Mouse (Mus musculus): ENCODE data around the gene Sfi1.
"Not testable (repeated sequence)": the region's sequence is repeated elsewhere in the genome, so short reads cannot be mapped to it uniquely, and the experiment has no call there.

Gene Sfi1

GRCm38 (mm10) chr11:3193363-3193762 is at the start of gene Sfi1:
Gene Sfi1 (minus strand): TSS chr11:3193463.
- in situ Hi-C loops (cut with MseI, MboI), result no loop called here

- in situ Hi-C loops (cut with MseI, MboI), result no loop called here
Measured at GRCm38 (mm10) chr11:3242395-3242794, 49.1 kb upstream of the Sfi1 start.

GRCm38 (mm10) chr11:3235277-3235676 is 42.0 kb upstream of the Sfi1 start:
- in situ Hi-C loops (cut with MseI, MboI), result no loop called here

GRCm38 (mm10) chr11:3233704-3234103 is 40.4 kb upstream of the Sfi1 start:
- in situ Hi-C loops (cut with MseI, MboI), result no loop called here

GRCm38 (mm10) chr11:3232248-3232647 is 39.0 kb upstream of the Sfi1 start:
- in situ Hi-C loops (cut with MseI, MboI), result no loop called here

- in situ Hi-C loops (cut with MseI, MboI), result no loop called here
Measured at GRCm38 (mm10) chr11:3227113-3227512, 33.9 kb upstream of the Sfi1 start.

GRCm38 (mm10) chr11:3223105-3223504 is 29.8 kb upstream of the Sfi1 start:
- in situ Hi-C loops (cut with MseI, MboI), result no loop called here

GRCm38 (mm10) chr11:3212526-3212925 is 19.3 kb upstream of the Sfi1 start:
- in situ Hi-C loops (cut with MseI, MboI), result no loop called here

- in situ Hi-C loops (cut with MseI, MboI), result no loop called here
Measured at GRCm38 (mm10) chr11:3206783-3207182, 13.5 kb upstream of the Sfi1 start.

- in situ Hi-C loops (cut with MseI, MboI), result no loop called here
Measured at GRCm38 (mm10) chr11:3205207-3205606, 11.9 kb upstream of the Sfi1 start.

GRCm38 (mm10) chr11:3203771-3204170 is 10.5 kb upstream of the Sfi1 start:
- in situ Hi-C loops (cut with MseI, MboI), result no loop called here

GRCm38 (mm10) chr11:3202781-3203441 is 9.6 kb upstream of the Sfi1 start:
- in situ Hi-C loops (cut with MseI, MboI), result no loop called here

GRCm38 (mm10) chr11:3202231-3202701 is 9.0 kb upstream of the Sfi1 start, which contains the start of gene Eif4enif1:
Gene Eif4enif1 (plus strand): TSS chr11:3202392.
- in situ Hi-C loops (cut with MseI, MboI), result no loop called here

GRCm38 (mm10) chr11:3201326-3202230 is 8.3 kb upstream of the Sfi1 start:
- in situ Hi-C loops (cut with MseI, MboI), result no loop called here

- in situ Hi-C loops (cut with MseI, MboI), result not testable (repeated sequence)
Measured at GRCm38 (mm10) chr11:3200636-3201035, 7.4 kb upstream of the Sfi1 start.

- in situ Hi-C loops (cut with MseI, MboI), result not testable (repeated sequence)
Measured at GRCm38 (mm10) chr11:3182707-3183106, 10.6 kb downstream of the Sfi1 start.

- in situ Hi-C loops (cut with MseI, MboI), result not testable (repeated sequence)
Measured at GRCm38 (mm10) chr11:3181971-3182370, 11.3 kb downstream of the Sfi1 start.

GRCm38 (mm10) chr11:3181250-3181649 is 12.0 kb downstream of the Sfi1 start:
- in situ Hi-C loops (cut with MseI, MboI), result not testable (repeated sequence)

GRCm38 (mm10) chr11:3180510-3181160 is 12.6 kb downstream of the Sfi1 start:
- in situ Hi-C loops (cut with MseI, MboI), result not testable (repeated sequence)

- in situ Hi-C loops (cut with MseI, MboI), result not testable (repeated sequence)
Measured at GRCm38 (mm10) chr11:3179726-3180092, 13.6 kb downstream of the Sfi1 start.

- in situ Hi-C loops (cut with MseI, MboI), result not testable (repeated sequence)
Measured at GRCm38 (mm10) chr11:3178968-3179725, 14.1 kb downstream of the Sfi1 start.

Data from mouse trophoblast stem cell (cell line).